Mouse (Mus musculus): ENCODE results near the gene Gpr82.

GRCm38 (mm10) chrX:13621473-13621872 is 39.7 kb upstream of the Gpr82 start:
- TF ChIP-seq CTCF (IDR thresholded peaks at IDR 0.05; ENCODE audit: low read depth) (no peak), EP300 (optimal IDR thresholded peaks at IDR 0.05) (no peak)
